Mouse (Mus musculus): ENCODE measurements around the gene Spint4.

DNA sequence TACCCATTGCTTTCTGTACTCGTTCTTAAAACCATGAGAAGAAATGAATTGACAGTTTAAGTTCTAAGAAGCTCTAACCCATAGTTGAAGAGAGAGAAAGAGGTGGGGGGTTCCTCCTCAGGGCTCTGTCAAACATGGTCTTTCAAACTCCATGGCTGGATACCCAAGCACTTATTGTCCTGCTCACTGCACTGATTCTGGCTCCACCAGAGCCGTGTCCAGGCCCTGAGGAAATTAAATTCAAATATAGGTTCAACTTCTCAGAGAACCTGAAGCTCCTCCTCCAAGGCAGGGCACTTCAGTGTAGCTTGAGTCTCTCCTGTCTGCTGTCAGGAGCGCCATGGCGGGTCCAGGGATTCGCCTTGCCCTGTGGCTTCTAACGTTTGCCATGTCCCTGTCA, 16.7 kb downstream of the Spint4 start, which contains the start of gene Spint5:
- TF ChIP-seq CTCF (IDR thresholded peaks at IDR 0.05; ENCODE audit: borderline replicate concordance, insufficient read depth, low read length) = no peak
- TF ChIP-seq POLR2A (IDR thresholded peaks at IDR 0.05; ENCODE audit: low read depth, low read length) = no peak

Data from embryonic fibroblast, embryonic 13.5 days (primary cell).